In genomic region chr12:76179051-76179450, GRCm38 (mm10) we compare ENCODE assay signal across 26 mouse cellular contexts. TPM values are rescaled to one million over a fixed set of nuclear protein-coding genes. Genes with fewer than 3 reads are reported as not detected.
A peak's percentile ranks its signal among the peaks of the same experiment; 100 is the strongest.
DNase-seq lines count a peak whose midpoint lies in the region; ATAC-seq and TF ChIP-seq lines count a peak whose summit lies in the region.
"Had no signal": no experiment of that assay in that cellular context is flagged by ENCODE, and none has a peak within 500 bp of the region (broad histone marks: within the 10 kb centered on the region; RNA-seq: fewer than 3 reads in every experiment).

No protein-coding gene starts in this region.

- no peaks in the 10 kb centered on the region for H3K36me3 ChIP-seq in kidney, adult 2 months (ENCODE audit: control insufficient read depth, insufficient read depth, low read length)
- H3K36me3 ChIP-seq in kidney, embryonic 15.5 days = no peaks in the 10 kb centered on the region
- H3K36me3 ChIP-seq in lung, postnatal 0 days (ENCODE audit: insufficient read depth, low read length) = no peaks in the 10 kb centered on the region
- H3K36me3 ChIP-seq: embryonic facial prominence, embryonic 15.5 days; forebrain, embryonic 15.5 days; hindbrain, embryonic 15.5 days; limb, embryonic 12.5 days; liver, embryonic 12.5 days; midbrain, embryonic 10.5 days; stomach, embryonic 15.5 days had no signal

- no peak overlapping the region for H3K9ac ChIP-seq in kidney, embryonic 15.5 days
- no peak overlapping the region for H3K9ac ChIP-seq in lung, postnatal 0 days (replicated peaks; ENCODE audit: low read depth)
- H3K9ac ChIP-seq: embryonic facial prominence, embryonic 15.5 days; forebrain, embryonic 15.5 days; hindbrain, embryonic 15.5 days; limb, embryonic 12.5 days; liver, embryonic 12.5 days; lung, embryonic 14.5 days; stomach, embryonic 15.5 days had no signal

- no peaks in the 10 kb centered on the region for H3K4me1 ChIP-seq in kidney, adult 2 months (ENCODE audit: control insufficient read depth, insufficient read depth, low read length)
- peaks cover 9% of the 10 kb centered on the region for H3K4me1 ChIP-seq in kidney, embryonic 15.5 days
- H3K4me1 ChIP-seq in lung, postnatal 0 days (ENCODE audit: insufficient read depth, low read depth, low read length) = peaks cover 6% of the 10 kb centered on the region; the same call in 1 of the 2 replicates
- H3K4me1 ChIP-seq: limb, embryonic 12.5 days had no signal

- H3K27ac ChIP-seq in kidney, adult 2 months (ENCODE audit: insufficient read depth, low read depth, low read length) = no peak overlapping the region
- no peak overlapping the region for H3K27ac ChIP-seq in kidney, embryonic 15.5 days
- no peak overlapping the region for H3K27ac ChIP-seq in lung, postnatal 0 days (ENCODE audit: low read length)
- H3K27ac ChIP-seq: embryonic facial prominence, embryonic 15.5 days; forebrain, embryonic 15.5 days; hindbrain, embryonic 15.5 days; layer of hippocampus, adult 2 months; limb, embryonic 12.5 days; liver, embryonic 12.5 days; midbrain, embryonic 10.5 days; stomach, embryonic 15.5 days had no signal

- no peak for TF ChIP-seq CTCF in kidney, adult 2 months (conservative IDR thresholded peaks at IDR 0.05; ENCODE audit: insufficient read depth, insufficient read length, low read depth, low read length)
- no peak for TF ChIP-seq CTCF in lung, postnatal 0 days (IDR thresholded peaks at IDR 0.05)

- 38% methylated on average over 5 of the region's 5 CpGs for WGBS in kidney, adult 2 months
- 60% methylated on average over 5 of the region's 5 CpGs for WGBS in kidney, embryonic 15.5 days
- 43% methylated on average over 5 of the region's 5 CpGs for WGBS in lung, postnatal 0 days

- no peak for TF ChIP-seq POLR2A in kidney, adult 2 months (IDR thresholded peaks at IDR 0.05; ENCODE audit: low read depth, low read length)

- ATAC-seq in kidney, embryonic 15.5 days (replicated peaks; ENCODE audit: low FRiP score) = no peak
- ATAC-seq in lung, postnatal 0 days = no peak
- ATAC-seq: activated CD4-positive, CD25-positive, alpha-beta regulatory T cell, adult 4 months; liver, embryonic 12.5 days had no signal

- DNase-seq in adrenal gland, postnatal 10 days = peak; percentile 21
- DNase-seq in adrenal gland, postnatal 14 days = no peak
- DNase-seq in kidney, adult 2 months = peak; percentile 71
- peak; percentile 64 for DNase-seq in lung, postnatal 36 days
- DNase-seq in lung, postnatal 0 days (ENCODE audit: low spot score) = no peak
- DNase-seq in kidney, postnatal 36 days = peak; percentile 65 to 74
- DNase-seq: adrenal gland, adult 8-10 months; cerebellum, adult 8-10 months; cerebellum, postnatal 36 days; embryo, embryonic 11 days; layer of hippocampus, postnatal 36 days had no signal

- no peaks in the 10 kb centered on the region for H3K9me3 ChIP-seq in kidney, embryonic 15.5 days (replicated peaks)
- no peaks in the 10 kb centered on the region for H3K9me3 ChIP-seq in lung, postnatal 0 days (ENCODE audit: low read length)
- H3K9me3 ChIP-seq: embryonic facial prominence, embryonic 15.5 days; forebrain, embryonic 15.5 days; hindbrain, embryonic 15.5 days; limb, embryonic 12.5 days; liver, embryonic 12.5 days; midbrain, embryonic 10.5 days; stomach, embryonic 15.5 days had no signal

- TF ChIP-seq EP300 in lung, postnatal 0 days (IDR thresholded peaks at IDR 0.05) = no peak

- no peak overlapping the region for H3K4me3 ChIP-seq in kidney, adult 2 months (ENCODE audit: insufficient read depth, low read depth, low read length)
- no peak overlapping the region for H3K4me3 ChIP-seq in kidney, embryonic 15.5 days (replicated peaks)
- no peak overlapping the region for H3K4me3 ChIP-seq in lung, postnatal 0 days (ENCODE audit: low read depth, low read length)
- H3K4me3 ChIP-seq: embryonic facial prominence, embryonic 15.5 days; forebrain, embryonic 15.5 days; hindbrain, embryonic 15.5 days; layer of hippocampus, adult 2 months; limb, embryonic 12.5 days; liver, embryonic 12.5 days; midbrain, embryonic 10.5 days; stomach, embryonic 15.5 days had no signal

- no peak overlapping the region for H3K4me2 ChIP-seq in kidney, embryonic 15.5 days
- H3K4me2 ChIP-seq in lung, postnatal 0 days (replicated peaks; ENCODE audit: low read depth, low read length) = no peak overlapping the region
- H3K4me2 ChIP-seq: embryonic facial prominence, embryonic 15.5 days; forebrain, embryonic 15.5 days; heart, embryonic 11.5 days; hindbrain, embryonic 15.5 days; limb, embryonic 12.5 days; liver, embryonic 12.5 days; lung, embryonic 14.5 days; stomach, embryonic 15.5 days had no signal

- peaks cover 2% of the 10 kb centered on the region; the same call in 1 of the 2 replicates for H3K27me3 ChIP-seq in kidney, adult 2 months (replicated peaks; ENCODE audit: control insufficient read depth, insufficient read depth, low read length)
- H3K27me3 ChIP-seq in kidney, embryonic 15.5 days = peaks cover 24% of the 10 kb centered on the region
- H3K27me3 ChIP-seq in lung, postnatal 0 days (replicated peaks; ENCODE audit: insufficient read depth, low read length) = no peaks in the 10 kb centered on the region
- H3K27me3 ChIP-seq: forebrain, embryonic 15.5 days; hindbrain, embryonic 15.5 days; stomach, embryonic 15.5 days had no signal

RNA-seq across cellular contexts. Expression of gene Esr2, which starts 2.0 kb away (rescaled TPM):
- total RNA-seq in adrenal gland, postnatal 10 days (2021) = not detected
- not detected in 2 replicates for total RNA-seq in adrenal gland, postnatal 14 days (2021)
- 0.17 and 0.31 TPM in 2 replicates for polyA plus RNA-seq in kidney, adult 2 months (2012; rRNA removed)
- polyA plus RNA-seq in kidney, embryonic 15.5 days (2015; fragmentation: Nextera tagmentation; extraction: Ambion mirVana) = 0.44 and 0.71 TPM in 2 replicates
- polyA plus RNA-seq in lung, postnatal 0 days (2015; fragmentation: Nextera tagmentation; extraction: Ambion mirVana) = 0.81 and 1.3 TPM in 2 replicates
- total RNA-seq: hematopoietic stem cell, adult 5-6 weeks; neutrophil, adult 5-6 weeks had no signal
- polyA plus RNA-seq: activated CD4-positive, CD25-positive, alpha-beta regulatory T cell, adult 4 months; intestine, embryonic 14.5 days had no signal

Comparison
In these comparisons a context has a peak if more than half of its experiments do, and no peak if none do; other contexts are left out.
1. DNase-seq: peak in adrenal gland, postnatal 10 days (single experiment), kidney, adult 2 months (single experiment), lung, postnatal 36 days (single experiment) and kidney, postnatal 36 days (2 of 2); none in adrenal gland, postnatal 14 days (single experiment) and lung, postnatal 0 days (single experiment).